Mouse (Mus musculus) lung, postnatal 0 days (tissue): ENCODE results near the gene Serpina3c. TPM values are rescaled to one million over a fixed set of nuclear protein-coding genes. Genes with fewer than 3 reads are reported as not detected.
A peak's percentile ranks its signal among the peaks of the same experiment; 100 is the strongest.

ENCODE experiments used
- ATAC-seq: fragments of 200-750 bp; cut with Nextera tagmentation; 2 replicates; pipeline ENCODE4 v1.8.0; 2017; ENCODE audit warnings: moderate library complexity
- DNase-seq: peaks from one replicate; pipeline ENCODE4 v3.0.0-alpha.2; 2016; ENCODE audit warnings: low spot score
- H3K27ac ChIP-seq: fragments of 300-500 bp; sonication (generic); 2 replicates; pipeline ENCODE4 v1.5.1; 2014; ENCODE audit warnings: antibody characterized with exemption, mild to moderate bottlenecking, low read length, mixed read lengths
- H3K27me3 ChIP-seq: fragments of 300-500 bp; sonication (generic); replicated peaks from 2 replicates; pipeline ENCODE4 v1.6.1; 2014; ENCODE audit warnings: low read length, mixed read lengths; ENCODE audit not compliant: insufficient read depth
- H3K36me3 ChIP-seq: fragments of 300-500 bp; sonication (generic); 2 replicates; pipeline ENCODE4 v1.6.1; 2014; ENCODE audit warnings: low read length, mixed read lengths; ENCODE audit not compliant: insufficient read depth
- H3K4me1 ChIP-seq: fragments of 300-500 bp; sonication (generic); 2 replicates; pipeline ENCODE4 v1.6.1; 2014; ENCODE audit warnings: antibody characterized with exemption, low read depth, low read length, mixed read lengths; ENCODE audit not compliant: insufficient read depth
- H3K4me2 ChIP-seq: fragments of 300-500 bp; sonication (generic); replicated peaks from 2 replicates; pipeline ENCODE4 v1.6.1; 2014; ENCODE audit warnings: low read depth, mild to moderate bottlenecking, low read length, moderate library complexity, mixed read lengths
- H3K4me3 ChIP-seq: fragments of 300-500 bp; sonication (generic); 2 replicates; pipeline ENCODE4 v1.5.1; 2014; ENCODE audit warnings: low read depth, low read length
- H3K9ac ChIP-seq: fragments of 300-500 bp; sonication (generic); replicated peaks from 2 replicates; pipeline ENCODE4 v1.6.1; 2014; ENCODE audit warnings: low read depth, mild to moderate bottlenecking
- H3K9me3 ChIP-seq: fragments of 300-500 bp; sonication (generic); 2 replicates; pipeline ENCODE4 v1.6.1; 2016; ENCODE audit warnings: low read length, mixed read lengths
- CTCF ChIP-seq: IDR thresholded peaks from 2 replicates; pipeline ENCODE4 v1.5.1; 2016; ENCODE audit warnings: antibody characterized with exemption, mild to moderate bottlenecking
- EP300 ChIP-seq: IDR thresholded peaks from 2 replicates; pipeline ENCODE4 v1.6.1; 2016; ENCODE audit warnings: antibody characterized with exemption, mild to moderate bottlenecking, control low read depth
- WGBS: fragments of 180-500 bp; shearing (Covaris S2); extraction: QIAGEN DNeasy Blood & Tissue Kit; methylation state at CpG from one replicate; pipeline ENCODE4 v1.1.7; 2014; 5-methylcytosine and 5-hydroxymethylcytosine counted together
- polyA plus RNA-seq: library from polyadenylated mRNA; unstranded; fragments of >200 nt; fragmentation: Nextera tagmentation; extraction: Ambion mirVana; gene quantifications from 2 replicates; pipeline ENCODE4 v1.2.1, GENCODE M21; 2015

The Serpina3c gene
- polyA plus RNA-seq, 1 experiment from 2014 or later: 5.6 TPM

DNA sequence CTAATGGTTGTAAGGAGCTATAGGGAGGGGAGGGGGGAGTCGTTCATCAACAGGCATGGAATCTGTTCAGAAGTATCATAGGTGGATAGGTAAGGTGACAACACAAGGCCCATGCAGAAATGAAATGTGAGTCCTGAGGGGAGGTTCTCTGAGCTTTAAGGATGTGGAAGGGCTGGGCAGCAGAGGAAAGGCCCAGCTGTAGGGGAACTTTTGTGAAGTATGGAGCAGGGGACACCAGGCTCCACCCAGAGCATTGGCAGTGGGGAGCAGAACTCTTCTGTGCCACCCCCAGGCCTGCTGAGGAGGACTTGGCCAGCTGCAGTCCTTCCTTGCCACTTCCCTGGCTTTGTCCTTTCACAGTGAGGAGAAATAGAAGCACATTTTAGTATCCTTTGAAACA, 12.2 kb downstream of the Serpina3c start:
- WGBS: 53% methylated on average over 1 of the region's 1 CpGs
- no peak for DNase-seq
- no peaks in the 10 kb centered on the region for H3K27me3 ChIP-seq
- H3K4me2 ChIP-seq: no peak overlapping the region
- TF ChIP-seq CTCF (no peak), EP300 (no peak)
- H3K4me3 ChIP-seq: no peak overlapping the region
- no peaks in the 10 kb centered on the region for H3K4me1 ChIP-seq
- no peaks in the 10 kb centered on the region for H3K9me3 ChIP-seq
- no peak for ATAC-seq
- no peak overlapping the region for H3K27ac ChIP-seq
- H3K9ac ChIP-seq: no peak overlapping the region
- H3K36me3 ChIP-seq: no peaks in the 10 kb centered on the region

GRCm38 (mm10) chr12:104140543-104141103, 13.0 kb downstream of the Serpina3c start:
- Histone ChIP-seq H3K4me3 (no peak overlapping the region), H3K9me3 (no peaks in the 10 kb centered on the region), H3K27me3 (no peaks in the 10 kb centered on the region), H3K9ac (no peak overlapping the region), H3K27ac (no peak overlapping the region), H3K4me2 (no peak overlapping the region), H3K4me1 (no peaks in the 10 kb centered on the region), H3K36me3 (no peaks in the 10 kb centered on the region)
- no peak for TF ChIP-seq EP300
- no peak for TF ChIP-seq CTCF
- DNase-seq: no peak
- 88% methylated on average over 4 of the region's 4 CpGs for WGBS
- no peak for ATAC-seq

DNA sequence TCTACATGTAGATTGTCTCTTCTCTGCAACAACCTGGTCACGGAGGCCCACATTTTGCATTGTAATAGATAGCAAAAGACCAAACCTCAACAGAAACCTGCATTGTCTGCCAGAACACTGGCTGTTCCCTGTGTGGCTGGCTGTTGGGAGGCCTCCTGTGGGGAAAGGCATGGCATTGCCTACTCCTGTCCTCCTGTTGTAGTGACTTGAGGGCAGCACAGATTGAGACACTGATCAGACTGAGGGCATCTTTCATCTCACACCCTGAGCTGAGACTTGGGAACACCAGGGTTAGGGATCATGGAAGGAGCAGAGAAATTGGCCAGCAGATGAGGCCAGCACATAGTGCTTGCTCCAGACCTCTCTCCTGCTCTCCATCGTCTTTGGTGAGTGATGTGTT, 15.5 kb downstream of the Serpina3c start:
- TF ChIP-seq EP300: no peak
- TF ChIP-seq CTCF: no peak
- ATAC-seq: no peak
- H3K36me3 ChIP-seq: no peaks in the 10 kb centered on the region

DNA sequence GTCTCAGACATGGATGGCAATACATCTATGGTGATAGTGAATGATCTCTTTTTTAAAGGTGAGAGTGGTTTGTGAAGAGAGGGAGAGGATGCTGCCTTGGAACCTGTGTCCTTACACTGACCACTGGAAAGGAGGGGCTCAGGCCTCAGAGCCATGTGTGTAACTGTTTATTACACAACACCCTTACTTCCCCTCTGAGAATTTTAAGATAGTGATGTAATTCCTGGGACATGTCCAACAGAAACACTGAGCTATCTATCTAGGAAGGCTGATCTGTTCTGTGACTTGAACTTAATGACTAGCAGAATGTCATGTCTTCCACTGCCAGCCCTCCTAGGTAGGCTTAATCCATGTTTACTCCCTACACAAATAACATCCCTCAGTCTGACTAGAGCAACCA, 22.6 kb downstream of the Serpina3c start:
- no peak overlapping the region for H3K27ac ChIP-seq
- ATAC-seq (no peak), DNase-seq (peak; percentile 52)
- no peak overlapping the region for H3K9ac ChIP-seq
- TF ChIP-seq EP300 (no peak), CTCF (no peak)
- no peaks in the 10 kb centered on the region for H3K4me1 ChIP-seq
- no peaks in the 10 kb centered on the region for H3K27me3 ChIP-seq
- no peaks in the 10 kb centered on the region for H3K9me3 ChIP-seq
- H3K36me3 ChIP-seq: no peaks in the 10 kb centered on the region
- H3K4me2 ChIP-seq: no peak overlapping the region
- no peak overlapping the region for H3K4me3 ChIP-seq

More for the DNA sequence above, 15.5 kb downstream of the Serpina3c start:
- DNase-seq: no peak
- H3K4me3 ChIP-seq: no peak overlapping the region
- H3K27ac ChIP-seq: no peak overlapping the region
- no peaks in the 10 kb centered on the region for H3K4me1 ChIP-seq
- H3K4me2 ChIP-seq: no peak overlapping the region
- H3K27me3 ChIP-seq: no peaks in the 10 kb centered on the region
- WGBS: 76% methylated on average over 2 of the region's 2 CpGs
- no peak overlapping the region for H3K9ac ChIP-seq
- no peaks in the 10 kb centered on the region for H3K9me3 ChIP-seq

- Histone ChIP-seq H3K4me3 (no peak within 1 kb of the TSS), H3K4me2 (no peak within 1 kb of the TSS), H3K9me3 (no peaks in the 10 kb centered on the region), H3K27me3 (no peaks in the 10 kb centered on the region), H3K4me1 (no peaks in the 10 kb centered on the region), H3K36me3 (no peaks in the 10 kb centered on the region), H3K9ac (no peak within 1 kb of the TSS), H3K27ac (no peak within 1 kb of the TSS)
- no peak for ATAC-seq
- 71% methylated on average over 5 of the region's 5 CpGs for WGBS
- TF ChIP-seq EP300 (no peak), CTCF (no peak)
- no peak for DNase-seq
These were observed 26.0 kb downstream of the Serpina3c start, which contains the start of gene Serpina3b for GRCm38 (mm10) chr12:104127696-104128095. TSS of gene Serpina3b (plus strand) at chr12:104127996.

- Histone ChIP-seq H3K4me1 (no peaks in the 10 kb centered on the region), H3K27ac (no peak overlapping the region), H3K9ac (no peak overlapping the region), H3K9me3 (no peaks in the 10 kb centered on the region), H3K27me3 (no peaks in the 10 kb centered on the region), H3K4me2 (no peak overlapping the region), H3K4me3 (no peak overlapping the region), H3K36me3 (no peaks in the 10 kb centered on the region)
- no peak for TF ChIP-seq EP300
- no peak for TF ChIP-seq CTCF
- 78% methylated on average over 5 of the region's 5 CpGs for WGBS
- ATAC-seq (no peak), DNase-seq (no peak)
These were observed 28.6 kb downstream of the Serpina3c start for GRCm38 (mm10) chr12:104125021-104125560.

DNA sequence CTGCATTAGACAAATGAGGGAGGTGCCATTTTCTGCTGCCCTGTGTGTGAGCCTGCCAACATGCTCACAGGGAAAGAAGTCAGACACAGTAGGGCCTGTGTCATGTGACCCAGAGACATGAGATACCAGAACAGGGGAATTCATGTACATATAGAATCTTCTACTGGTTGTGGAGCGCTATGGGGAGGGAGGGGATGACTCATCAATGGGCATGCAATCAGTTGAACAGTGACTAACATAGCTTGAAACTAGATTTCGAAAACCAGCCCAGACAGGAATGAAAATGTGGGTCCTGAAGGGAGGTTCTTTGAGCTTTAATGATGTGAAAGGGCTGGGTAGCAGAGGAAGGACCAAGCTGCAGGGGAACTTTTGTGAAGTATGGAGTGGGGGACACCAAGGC, 29.7 kb downstream of the Serpina3c start:
- Histone ChIP-seq H3K36me3 (no peaks in the 10 kb centered on the region), H3K9me3 (no peaks in the 10 kb centered on the region), H3K27me3 (no peaks in the 10 kb centered on the region), H3K4me1 (no peaks in the 10 kb centered on the region), H3K9ac (no peak overlapping the region), H3K27ac (no peak overlapping the region), H3K4me2 (no peak overlapping the region), H3K4me3 (no peak overlapping the region)
- ATAC-seq (no peak), DNase-seq (no peak)
- no peak for TF ChIP-seq EP300
- TF ChIP-seq CTCF: no peak
- 72% methylated on average over 2 of the region's 2 CpGs for WGBS
